Mouse (Mus musculus) small intestine, adult 2 months (tissue): ENCODE data around the gene Pik3r6.

Source experiments
- CTCF ChIP-seq: fragments of 200-500 bp; IDR thresholded peaks from 2 replicates; pipeline ENCODE4 v1.5.1; 2012; ENCODE audit warnings: low read depth, mild to moderate bottlenecking, control low read depth, inconsistent platforms, low read length, moderate library complexity, mixed read lengths; ENCODE audit not compliant: insufficient replicate concordance, insufficient read length; ENCODE audit errors: extremely low read depth
- POLR2A ChIP-seq: fragments of 200-500 bp; IDR thresholded peaks from 2 replicates; pipeline ENCODE4 v1.6.1; 2012; ENCODE audit warnings: low read depth, mild to moderate bottlenecking, control low read depth, inconsistent platforms, low read length, moderate library complexity

DNA sequence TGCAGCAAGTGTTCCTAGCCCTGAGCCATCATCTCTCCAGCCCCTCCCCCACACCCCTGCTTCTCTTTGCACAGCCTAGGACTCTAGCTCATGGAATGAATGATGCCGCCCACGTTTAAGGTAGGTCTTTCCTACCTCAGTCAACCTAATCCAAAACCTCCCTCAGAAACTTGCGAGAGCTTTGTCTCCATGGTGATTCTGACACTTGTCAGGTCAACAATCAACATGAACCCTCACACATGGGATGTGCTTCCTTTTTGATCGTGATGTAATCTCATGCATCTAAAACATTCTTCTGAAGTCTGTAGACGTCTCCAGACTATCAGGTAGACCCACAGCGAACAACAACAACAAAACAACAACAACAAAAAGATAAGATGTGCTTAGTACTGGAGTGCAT is 49.5 kb upstream of the Pik3r6 start:
- no peak for TF ChIP-seq CTCF
- TF ChIP-seq POLR2A: no peak
